Mouse (Mus musculus): ENCODE measurements around the gene 9430038I01Rik. TPM values are rescaled to one million over a fixed set of nuclear protein-coding genes. Genes with fewer than 3 reads are reported as not detected.

The 9430038I01Rik gene
- polyA plus RNA-seq, 1 experiment: 4.9 TPM

GRCm38 (mm10) chr7:137398973-137399372 is 11.6 kb downstream of the 9430038I01Rik start:
- Histone ChIP-seq H3K36me3 (ENCODE audit: control insufficient read depth, insufficient read depth) (no peaks in the 10 kb centered on the region), H3K79me2 (ENCODE audit: control insufficient read depth, insufficient read depth) (no peaks in the 10 kb centered on the region), H3K4me2 (ENCODE audit: low read depth) (no peak overlapping the region), H3ac (ENCODE audit: control insufficient read depth, insufficient read length) (no peak overlapping the region), H3K27me3 (ENCODE audit: control insufficient read depth, insufficient read depth, insufficient read length) (no peaks in the 10 kb centered on the region), H3K4me3 (no peak overlapping the region)
- TF ChIP-seq REST (IDR thresholded peaks at IDR 0.05; ENCODE audit: insufficient read depth, insufficient read length) (no peak), SRF (IDR thresholded peaks at IDR 0.05; ENCODE audit: control insufficient read depth, insufficient read length, low read depth) (no peak), USF1 (IDR thresholded peaks at IDR 0.05; ENCODE audit: low read depth) (no peak), MAX (IDR thresholded peaks at IDR 0.05; ENCODE audit: low read depth) (no peak), POLR2A (IDR thresholded peaks at IDR 0.05; ENCODE audit: insufficient read length, low read depth) (no peak), MYOG (IDR thresholded peaks at IDR 0.05; ENCODE audit: control insufficient read depth in 1 of 3, insufficient read depth in 1 of 3, insufficient read length in 2 of 3, low read depth in 2 of 3) (no peak)

GRCm38 (mm10) chr7:137397361-137397910 is 13.1 kb downstream of the 9430038I01Rik start:
- Histone ChIP-seq H3K4me3 (no peak overlapping the region), H3K79me2 (ENCODE audit: control insufficient read depth, insufficient read depth) (no peaks in the 10 kb centered on the region), H3ac (ENCODE audit: control insufficient read depth, insufficient read length) (no peak overlapping the region), H3K27me3 (ENCODE audit: control insufficient read depth, insufficient read depth, insufficient read length) (no peaks in the 10 kb centered on the region), H3K4me2 (ENCODE audit: low read depth) (no peak overlapping the region), H3K36me3 (ENCODE audit: control insufficient read depth, insufficient read depth) (no peaks in the 10 kb centered on the region)
- TF ChIP-seq SRF (IDR thresholded peaks at IDR 0.05; ENCODE audit: control insufficient read depth, insufficient read length, low read depth) (no peak), USF1 (IDR thresholded peaks at IDR 0.05; ENCODE audit: low read depth) (no peak), MAX (IDR thresholded peaks at IDR 0.05; ENCODE audit: low read depth) (no peak), CEBPB (IDR thresholded peaks at IDR 0.05; ENCODE audit: insufficient read depth, poor library complexity, severe bottlenecking) (no peak), MYOG (IDR thresholded peaks at IDR 0.05; ENCODE audit: control insufficient read depth in 1 of 3, insufficient read depth in 1 of 3, insufficient read length in 2 of 3, low read depth in 2 of 3) (no peak), TCF12 (IDR thresholded peaks at IDR 0.05; ENCODE audit: insufficient read depth, poor library complexity, severe bottlenecking) (no peak), MYOD1 (IDR thresholded peaks at IDR 0.05; ENCODE audit: control insufficient read depth in 1 of 3, insufficient read length in 2 of 3, low read depth in 2 of 3) (no peak), REST (IDR thresholded peaks at IDR 0.05; ENCODE audit: insufficient read depth, insufficient read length) (no peak), POLR2A (IDR thresholded peaks at IDR 0.05; ENCODE audit: insufficient read length, low read depth) (no peak), POLR2AphosphoS2 (IDR thresholded peaks at IDR 0.05; ENCODE audit: insufficient read length, low read depth) (no peak), E2F4 (IDR thresholded peaks at IDR 0.05; ENCODE audit: insufficient read depth) (no peak), TCF3 (IDR thresholded peaks at IDR 0.05; ENCODE audit: insufficient read length, low read depth) (no peak)

- Histone ChIP-seq H3ac (ENCODE audit: control insufficient read depth, insufficient read length) (no peak overlapping the region), H3K4me3 (no peak overlapping the region), H3K27me3 (ENCODE audit: control insufficient read depth, insufficient read depth, insufficient read length) (no peaks in the 10 kb centered on the region), H3K79me2 (ENCODE audit: control insufficient read depth, insufficient read depth) (no peaks in the 10 kb centered on the region), H3K4me2 (ENCODE audit: low read depth) (no peak overlapping the region), H3K36me3 (ENCODE audit: control insufficient read depth, insufficient read depth) (no peaks in the 10 kb centered on the region)
- TF ChIP-seq MYOD1 (IDR thresholded peaks at IDR 0.05; ENCODE audit: control insufficient read depth in 1 of 3, insufficient read length in 2 of 3, low read depth in 2 of 3) (no peak), REST (IDR thresholded peaks at IDR 0.05; ENCODE audit: insufficient read depth, insufficient read length) (no peak), TCF3 (IDR thresholded peaks at IDR 0.05; ENCODE audit: insufficient read length, low read depth) (no peak), POLR2A (IDR thresholded peaks at IDR 0.05; ENCODE audit: insufficient read length, low read depth) (no peak), MYOG (IDR thresholded peaks at IDR 0.05; ENCODE audit: control insufficient read depth in 1 of 3, insufficient read depth in 1 of 3, insufficient read length in 2 of 3, low read depth in 2 of 3) (no peak), MAX (IDR thresholded peaks at IDR 0.05; ENCODE audit: low read depth) (no peak), CEBPB (IDR thresholded peaks at IDR 0.05; ENCODE audit: insufficient read depth, poor library complexity, severe bottlenecking) (no peak), SRF (IDR thresholded peaks at IDR 0.05; ENCODE audit: control insufficient read depth, insufficient read length, low read depth) (no peak), E2F4 (IDR thresholded peaks at IDR 0.05; ENCODE audit: insufficient read depth) (no peak), POLR2AphosphoS2 (IDR thresholded peaks at IDR 0.05; ENCODE audit: insufficient read length, low read depth) (no peak), TCF12 (IDR thresholded peaks at IDR 0.05; ENCODE audit: insufficient read depth, poor library complexity, severe bottlenecking) (no peak), USF1 (IDR thresholded peaks at IDR 0.05; ENCODE audit: low read depth) (no peak)
These were observed 15.1 kb downstream of the 9430038I01Rik start for GRCm38 (mm10) chr7:137395421-137395820.

GRCm38 (mm10) chr7:137387863-137388262 is 22.7 kb downstream of the 9430038I01Rik start:
- TF ChIP-seq MYOD1 (IDR thresholded peaks at IDR 0.05; ENCODE audit: control insufficient read depth in 1 of 3, insufficient read length in 2 of 3, low read depth in 2 of 3) (no peak), MAX (IDR thresholded peaks at IDR 0.05; ENCODE audit: low read depth) (no peak), POLR2A (IDR thresholded peaks at IDR 0.05; ENCODE audit: insufficient read length, low read depth) (no peak), E2F4 (IDR thresholded peaks at IDR 0.05; ENCODE audit: insufficient read depth) (no peak), USF1 (IDR thresholded peaks at IDR 0.05; ENCODE audit: low read depth) (no peak)
- Histone ChIP-seq H3K36me3 (ENCODE audit: control insufficient read depth, insufficient read depth) (no peaks in the 10 kb centered on the region), H3K79me2 (ENCODE audit: control insufficient read depth, insufficient read depth) (no peaks in the 10 kb centered on the region), H3K4me3 (no peak overlapping the region), H3K4me2 (ENCODE audit: low read depth) (no peak overlapping the region), H3K27me3 (ENCODE audit: control insufficient read depth, insufficient read depth, insufficient read length) (no peaks in the 10 kb centered on the region), H3ac (ENCODE audit: control insufficient read depth, insufficient read length) (no peak overlapping the region)

GRCm38 (mm10) chr7:137374996-137375395 is 35.6 kb downstream of the 9430038I01Rik start:
- Histone ChIP-seq H3ac (ENCODE audit: control insufficient read depth, insufficient read length) (no peak overlapping the region), H3K36me3 (ENCODE audit: control insufficient read depth, insufficient read depth) (no peaks in the 10 kb centered on the region), H3K27me3 (ENCODE audit: control insufficient read depth, insufficient read depth, insufficient read length) (no peaks in the 10 kb centered on the region), H3K79me2 (ENCODE audit: control insufficient read depth, insufficient read depth) (no peaks in the 10 kb centered on the region), H3K4me2 (ENCODE audit: low read depth) (no peak overlapping the region), H3K4me3 (no peak overlapping the region)
- TF ChIP-seq E2F4 (IDR thresholded peaks at IDR 0.05; ENCODE audit: insufficient read depth) (no peak), SRF (IDR thresholded peaks at IDR 0.05; ENCODE audit: control insufficient read depth, insufficient read length, low read depth) (no peak), POLR2AphosphoS2 (IDR thresholded peaks at IDR 0.05; ENCODE audit: insufficient read length, low read depth) (no peak), MYOG (IDR thresholded peaks at IDR 0.05; ENCODE audit: control insufficient read depth in 1 of 3, insufficient read depth in 1 of 3, insufficient read length in 2 of 3, low read depth in 2 of 3) (no peak), MAX (IDR thresholded peaks at IDR 0.05; ENCODE audit: low read depth) (no peak), MYOD1 (IDR thresholded peaks at IDR 0.05; ENCODE audit: control insufficient read depth in 1 of 3, insufficient read length in 2 of 3, low read depth in 2 of 3) (no peak), CEBPB (IDR thresholded peaks at IDR 0.05; ENCODE audit: insufficient read depth, poor library complexity, severe bottlenecking) (no peak), TCF3 (IDR thresholded peaks at IDR 0.05; ENCODE audit: insufficient read length, low read depth) (no peak), USF1 (IDR thresholded peaks at IDR 0.05; ENCODE audit: low read depth) (no peak), REST (IDR thresholded peaks at IDR 0.05; ENCODE audit: insufficient read depth, insufficient read length) (no peak), POLR2A (IDR thresholded peaks at IDR 0.05; ENCODE audit: insufficient read length, low read depth) (no peak), TCF12 (IDR thresholded peaks at IDR 0.05; ENCODE audit: insufficient read depth, poor library complexity, severe bottlenecking) (no peak)
